Mouse (Mus musculus): ENCODE data around the gene Nrg3.

DNA sequence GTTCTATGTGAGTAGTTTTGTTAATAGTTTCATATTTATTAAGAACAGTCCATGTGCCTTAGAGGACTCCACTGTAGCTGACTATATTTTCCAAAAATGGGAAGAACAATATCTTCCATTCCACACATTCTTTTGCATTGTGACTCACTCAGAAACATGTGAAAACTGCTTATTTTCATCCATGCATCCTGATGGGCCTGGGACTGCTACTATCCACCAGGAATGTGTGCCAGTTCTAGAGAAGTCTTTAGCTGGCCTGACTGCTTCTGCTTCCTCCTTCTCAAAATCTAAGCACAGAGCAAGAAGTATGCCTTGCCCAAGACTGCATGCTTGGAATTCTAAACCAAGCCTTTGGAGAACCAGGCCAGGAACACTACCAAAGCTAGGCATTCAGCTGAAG, 91.6 kb downstream of the Nrg3 start:
- TF ChIP-seq EP300 (optimal IDR thresholded peaks at IDR 0.05) (no peak), CTCF (IDR thresholded peaks at IDR 0.05; ENCODE audit: low read depth) (no peak)
